Mouse (Mus musculus) liver, embryonic 14.5 days (tissue): Measurements from ENCODE around the gene Atp6v0b. TPM values are rescaled to one million over a fixed set of nuclear protein-coding genes. Genes with fewer than 3 reads are reported as not detected.

Experiments
- ATAC-seq: fragments of 200-750 bp; cut with Nextera tagmentation; 2 replicates; pipeline ENCODE4 v1.8.0; 2017; ENCODE audit warnings: moderate number of reproducible peaks, mild to moderate bottlenecking, moderate library complexity; ENCODE audit not compliant: insufficient read depth
- DNase-seq, 3 experiments: peaks; one replicate each; pipeline ENCODE4 v3.0.0-alpha.2; 2012 to 2013; ENCODE audit warnings: low read depth in 3 of 3, low spot score in 3 of 3
- H3K27ac ChIP-seq: fragments of 300-500 bp; sonication (generic); 2 replicates; pipeline ENCODE4 v1.5.1; 2014; ENCODE audit warnings: moderate library complexity, mild to moderate bottlenecking, control low read depth, inconsistent platforms
- H3K27me3 ChIP-seq: fragments of 300-500 bp; sonication (generic); 2 replicates; pipeline ENCODE4 v1.6.1; 2014; ENCODE audit warnings: mild to moderate bottlenecking, low read length, moderate library complexity; ENCODE audit not compliant: control insufficient read depth, insufficient read depth
- H3K36me3 ChIP-seq: fragments of 300-500 bp; sonication (generic); replicated peaks from 2 replicates; pipeline ENCODE4 v1.6.1; 2014; ENCODE audit warnings: low read depth; ENCODE audit not compliant: control insufficient read depth, insufficient read depth
- H3K4me1 ChIP-seq, 2 experiments: fragments of 200-500 bp in 1 of 2; fragments of 300-500 bp in 1 of 2; sonication (generic) in 1 of 2; replicated peaks; 2 replicates each; pipeline ENCODE4 v1.6.1; 2012 to 2014; ENCODE audit warnings: antibody characterized with exemption in 1 of 2, inconsistent platforms in 1 of 2, low read length in 1 of 2; ENCODE audit not compliant: control insufficient read depth in 2 of 2, insufficient read depth in 2 of 2
- H3K4me2 ChIP-seq: fragments of 300-500 bp; sonication (generic); 2 replicates; pipeline ENCODE4 v1.6.1; 2014; ENCODE audit warnings: low read depth, mild to moderate bottlenecking, control low read depth, moderate library complexity
- H3K4me3 ChIP-seq, 2 experiments: fragments of 200-500 bp in 1 of 2; fragments of 300-500 bp in 1 of 2; sonication (generic) in 1 of 2; 2 replicates each; pipeline ENCODE4 v1.5.1; 2012 to 2014; ENCODE audit warnings: low read depth in 2 of 2, low read length in 2 of 2, mild to moderate bottlenecking in 2 of 2, control low read depth in 1 of 2, inconsistent platforms in 1 of 2, moderate library complexity in 1 of 2; ENCODE audit not compliant: insufficient read depth in 1 of 2
- H3K9ac ChIP-seq: fragments of 300-500 bp; sonication (generic); replicated peaks from 2 replicates; pipeline ENCODE4 v1.6.1; 2014; ENCODE audit warnings: mild to moderate bottlenecking, control low read depth, moderate library complexity
- H3K9me3 ChIP-seq: fragments of 300-500 bp; sonication (generic); 2 replicates; pipeline ENCODE4 v1.6.1; 2016; ENCODE audit warnings: low read length, mixed read lengths; ENCODE audit not compliant: control insufficient read depth
- CTCF ChIP-seq: IDR thresholded peaks from 2 replicates; pipeline ENCODE4 v1.5.1; 2016; ENCODE audit warnings: antibody characterized with exemption, low read depth, control low read depth
- EP300 ChIP-seq: IDR thresholded peaks from 2 replicates; pipeline ENCODE4 v1.6.1; 2016; ENCODE audit warnings: antibody characterized with exemption, low read depth
- WGBS: fragments of 180-500 bp; shearing (Covaris S2); extraction: QIAGEN DNeasy Blood & Tissue Kit; methylation state at CpG from one replicate; pipeline ENCODE4 v1.1.7; 2014; ENCODE audit not compliant: insufficient replicate concordance; 5-methylcytosine and 5-hydroxymethylcytosine counted together
- polyA plus RNA-seq, 2 experiments: library from polyadenylated mRNA; depleted of rRNA in 1 of 2; stranded (reverse) in 1 of 2; unstranded in 1 of 2; fragments of >200 nt; fragmentation: Nextera tagmentation in 1 of 2; extraction: Ambion mirVana in 1 of 2; gene quantifications; 2 replicates each; pipeline versions ENCODE4 v1.2.1 to v1.2.3; 2012 to 2014

Gene Atp6v0b
- polyA plus RNA-seq, 2 experiments = 118 to 152 TPM

- Histone ChIP-seq H3K27ac (peak overlapping the region; percentile 76), H3K9me3 (no peaks in the 10 kb centered on the region), H3K4me2 (peak overlapping the region; percentile 93), H3K27me3 (no peaks in the 10 kb centered on the region), H3K36me3 (peaks cover 6% of the 10 kb centered on the region; the same call in 1 of the 2 replicates), H3K4me3 (peak overlapping the region; percentile 73 to 90), H3K9ac (peak overlapping the region; percentile 91), H3K4me1 (peaks cover 11 to 20% of the 10 kb centered on the region in 2 experiments)
- TF ChIP-seq EP300 (no peak), CTCF (no peak)
- ATAC-seq (no peak), DNase-seq (no peak)
- WGBS = under 1% methylated on average over 19 of the region's 19 CpGs
Measured at GRCm38 (mm10) chr4:117915489-117916105, 28.5 kb upstream of the Atp6v0b start.

- under 1% methylated on average over 60 of the region's 61 CpGs for WGBS
- peak; percentile 95 for ATAC-seq
Measured at GRCm38 (mm10) chr4:117914591-117915442, 27.7 kb upstream of the Atp6v0b start, which contains the start of gene Ipo13. Ipo13 (minus strand) TSS chr4:117914999.

GRCm38 (mm10) chr4:117914031-117914430 lies 26.9 kb upstream of the Atp6v0b start:
- H3K27ac ChIP-seq = no peak overlapping the region
- peaks cover 6% of the 10 kb centered on the region; the same call in 1 of the 2 replicates for H3K36me3 ChIP-seq
- no peak for DNase-seq
- no peaks in the 10 kb centered on the region for H3K9me3 ChIP-seq
- H3K4me3 ChIP-seq = peak overlapping the region; percentile 73 to 90
- H3K4me2 ChIP-seq = peak overlapping the region; percentile 93
- ATAC-seq = no peak
- H3K27me3 ChIP-seq = no peaks in the 10 kb centered on the region
- TF ChIP-seq CTCF = no peak
- TF ChIP-seq EP300 = no peak
- WGBS = 15% methylated on average over 8 of the region's 8 CpGs
- peaks cover 11 to 20% of the 10 kb centered on the region in 2 experiments for H3K4me1 ChIP-seq
- peak overlapping the region; percentile 91 for H3K9ac ChIP-seq

More at GRCm38 (mm10) chr4:117914591-117915442, 27.7 kb upstream of the Atp6v0b start, which contains the start of gene Ipo13:
- peak within 1 kb of the TSS; percentile 93 for H3K4me2 ChIP-seq
- H3K4me3 ChIP-seq = peak within 1 kb of the TSS; percentile 73 to 90
- H3K27ac ChIP-seq = peak within 1 kb of the TSS; percentile 76
- peak within 1 kb of the TSS; percentile 91 for H3K9ac ChIP-seq
- no peaks in the 10 kb centered on the region for H3K27me3 ChIP-seq
- H3K36me3 ChIP-seq = peaks cover 6% of the 10 kb centered on the region; the same call in 1 of the 2 replicates
- TF ChIP-seq CTCF (peak; percentile 52), EP300 (peak; percentile 77)
- DNase-seq = peak; percentile 80 to 85 (median 81)
- peaks cover 11 to 20% of the 10 kb centered on the region in 2 experiments for H3K4me1 ChIP-seq
- no peaks in the 10 kb centered on the region for H3K9me3 ChIP-seq

- WGBS = 64% methylated on average over 3 of the region's 3 CpGs
- ATAC-seq = no peak
Measured at GRCm38 (mm10) chr4:117913421-117913820, 26.3 kb upstream of the Atp6v0b start.

More at GRCm38 (mm10) chr4:117913421-117913820, 26.3 kb upstream of the Atp6v0b start:
- no peak overlapping the region for H3K27ac ChIP-seq
- peak overlapping the region; percentile 73 to 90 for H3K4me3 ChIP-seq
- peaks cover 6% of the 10 kb centered on the region; the same call in 1 of the 2 replicates for H3K36me3 ChIP-seq
- peak overlapping the region; percentile 91 for H3K9ac ChIP-seq
- no peak for TF ChIP-seq EP300
- no peak for TF ChIP-seq CTCF
- peaks cover 11 to 20% of the 10 kb centered on the region in 2 experiments for H3K4me1 ChIP-seq
- peak overlapping the region; percentile 93 for H3K4me2 ChIP-seq
- DNase-seq = no peak
- no peaks in the 10 kb centered on the region for H3K27me3 ChIP-seq
- no peaks in the 10 kb centered on the region for H3K9me3 ChIP-seq
